Mouse (Mus musculus) macrophage (primary cell): ENCODE measurements around the gene Chst8. TPM values are rescaled to one million over a fixed set of nuclear protein-coding genes. Genes with fewer than 3 reads are reported as not detected.

Experiments
- H3K27ac ChIP-seq: fragments of 350-480 bp; formaldehyde crosslinking; 2 replicates; pipeline ENCODE4 v1.9.0; 2021
- H3K36me3 ChIP-seq: fragments of 350-480 bp; formaldehyde crosslinking; 2 replicates; pipeline ENCODE4 v1.9.0; 2021; ENCODE audit errors: inconsistent target
- H3K4me3 ChIP-seq: fragments of 350-480 bp; formaldehyde crosslinking; 2 replicates; pipeline ENCODE4 v1.9.0; 2021; ENCODE audit errors: inconsistent target
- H3K79me2 ChIP-seq: fragments of 350-480 bp; formaldehyde crosslinking; 2 replicates; pipeline ENCODE4 v1.9.0; 2021; ENCODE audit errors: inconsistent target
- WGBS: methylation state at CpG from one replicate; pipeline ENCODE4 v1.1.7; 2026; ENCODE audit warnings: inconsistent platforms; ENCODE audit not compliant: missing documents; 5-methylcytosine and 5-hydroxymethylcytosine counted together
- polyA plus RNA-seq: library from polyadenylated mRNA; stranded (reverse); fragments of 250-400 nt; gene quantifications from 3 replicates; pipeline ENCODE4 v1.2.4, GENCODE M21; 2018; ENCODE audit warnings: inconsistent platforms

The Chst8 gene
- polyA plus RNA-seq, 1 experiment from 2014 or later = not detected

DNA sequence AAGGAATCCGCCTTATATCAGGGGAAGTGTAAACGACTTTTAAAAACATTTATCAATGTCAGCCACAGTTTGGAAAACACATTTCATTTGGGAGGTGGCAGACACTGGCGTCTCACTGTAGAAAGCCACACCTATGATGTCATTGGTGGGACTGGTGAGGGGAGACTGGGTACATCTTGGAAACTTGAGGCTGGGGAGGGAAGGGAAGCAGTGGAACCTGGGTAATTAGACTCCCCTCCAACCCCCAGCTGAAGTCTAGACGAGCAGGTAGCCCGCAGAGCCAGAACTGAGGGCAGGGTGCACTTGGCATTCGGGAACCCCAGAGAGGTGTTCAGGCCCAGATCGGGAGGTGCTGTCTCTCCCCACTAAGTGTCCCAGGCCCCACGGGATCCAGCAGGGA, 90.4 kb downstream of the Chst8 start:
- Histone ChIP-seq H3K27ac (no peak overlapping the region), H3K36me3 (no peaks in the 10 kb centered on the region), H3K79me2 (no peaks in the 10 kb centered on the region), H3K4me3 (no peak overlapping the region)
- WGBS = 41% methylated on average over 8 of the region's 8 CpGs

DNA sequence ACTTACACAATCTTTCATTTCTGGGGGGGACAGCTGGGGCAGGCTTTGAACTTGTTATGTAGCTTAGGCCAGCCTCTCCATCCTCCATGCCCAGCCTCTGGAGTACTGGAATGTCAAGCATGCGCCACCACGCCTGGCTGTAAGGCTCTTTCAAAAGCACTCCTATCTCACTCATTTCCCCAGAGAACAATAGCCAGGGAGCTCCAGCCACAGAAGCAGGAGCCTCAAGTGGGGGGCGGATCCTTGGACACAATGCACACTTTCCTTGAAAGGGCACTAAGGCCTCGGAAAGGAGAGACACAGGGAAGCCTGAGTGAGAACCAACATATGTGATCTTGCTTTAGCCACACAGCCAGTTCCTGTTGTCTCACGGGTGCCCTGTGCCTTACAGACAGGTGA, 90.9 kb downstream of the Chst8 start:
- H3K79me2 ChIP-seq = no peaks in the 10 kb centered on the region
- 53% methylated on average over 5 of the region's 5 CpGs for WGBS

DNA sequence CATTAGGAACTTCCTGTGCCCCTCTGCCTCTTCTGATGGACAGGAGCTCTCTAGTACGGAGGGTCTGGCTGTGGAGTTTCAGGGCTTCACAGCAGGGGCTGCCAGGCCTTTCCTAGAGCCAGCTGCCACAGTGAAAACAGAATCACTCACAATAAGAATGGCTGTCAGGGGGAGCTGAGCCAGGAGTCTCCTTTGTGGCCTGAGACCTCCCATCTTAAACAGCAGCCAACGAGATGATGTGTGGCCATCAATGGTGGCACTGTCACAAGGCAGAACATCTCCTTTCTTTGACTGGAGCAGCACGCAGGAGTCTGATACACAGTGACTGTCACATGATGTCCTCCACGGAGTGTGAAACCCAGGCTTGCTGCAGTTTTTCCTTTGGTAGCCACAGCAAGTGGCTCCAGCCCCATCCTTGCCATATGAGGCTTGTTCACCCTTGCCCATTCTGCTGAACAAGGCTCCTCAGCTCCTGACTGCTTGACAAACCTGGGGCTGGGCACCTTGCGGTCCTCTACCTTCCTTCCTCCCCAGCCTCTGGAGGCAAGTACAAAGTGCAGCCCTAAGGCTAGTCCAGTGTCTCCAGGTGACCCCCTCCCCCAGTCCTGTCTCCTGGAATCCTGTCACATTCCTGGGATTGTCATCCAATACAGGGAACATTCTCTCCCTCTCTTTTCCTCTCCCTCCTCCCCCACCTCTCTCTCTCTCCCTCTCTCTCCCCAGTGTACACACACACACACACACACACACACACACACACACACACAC, 91.4 kb downstream of the Chst8 start:
- H3K79me2 ChIP-seq = no peaks in the 10 kb centered on the region
- WGBS = 78% methylated on average over 5 of the region's 5 CpGs

More for the DNA sequence above, 90.9 kb downstream of the Chst8 start:
- no peak overlapping the region for H3K4me3 ChIP-seq
- H3K36me3 ChIP-seq = no peaks in the 10 kb centered on the region
- H3K27ac ChIP-seq = no peak overlapping the region

DNA sequence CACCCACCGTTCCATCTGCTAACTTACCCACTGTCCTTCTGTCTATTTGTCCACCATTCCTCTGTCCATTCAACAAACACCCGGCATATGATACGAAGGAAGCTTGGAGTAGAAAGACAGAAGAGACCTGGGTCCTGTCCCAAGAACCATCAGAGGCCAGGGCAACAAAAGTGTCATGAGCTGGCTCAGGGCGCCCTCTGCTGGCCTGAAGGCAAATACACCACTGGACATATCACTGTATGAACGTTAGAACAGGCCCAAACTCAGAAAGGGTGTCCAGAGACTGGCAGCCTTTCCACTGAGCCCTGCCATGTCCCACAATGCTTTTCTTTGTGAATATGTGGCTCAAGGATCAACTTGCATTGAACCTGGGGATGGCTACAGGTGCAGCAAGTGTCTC, 92.9 kb downstream of the Chst8 start:
- H3K27ac ChIP-seq = no peak overlapping the region
- no peak overlapping the region for H3K4me3 ChIP-seq
- H3K79me2 ChIP-seq = no peaks in the 10 kb centered on the region
- no peaks in the 10 kb centered on the region for H3K36me3 ChIP-seq
- 23% methylated on average over 3 of the region's 5 CpGs for WGBS

More for the DNA sequence above, 91.4 kb downstream of the Chst8 start:
- no peak overlapping the region for H3K4me3 ChIP-seq
- no peaks in the 10 kb centered on the region for H3K36me3 ChIP-seq
- no peak overlapping the region for H3K27ac ChIP-seq

DNA sequence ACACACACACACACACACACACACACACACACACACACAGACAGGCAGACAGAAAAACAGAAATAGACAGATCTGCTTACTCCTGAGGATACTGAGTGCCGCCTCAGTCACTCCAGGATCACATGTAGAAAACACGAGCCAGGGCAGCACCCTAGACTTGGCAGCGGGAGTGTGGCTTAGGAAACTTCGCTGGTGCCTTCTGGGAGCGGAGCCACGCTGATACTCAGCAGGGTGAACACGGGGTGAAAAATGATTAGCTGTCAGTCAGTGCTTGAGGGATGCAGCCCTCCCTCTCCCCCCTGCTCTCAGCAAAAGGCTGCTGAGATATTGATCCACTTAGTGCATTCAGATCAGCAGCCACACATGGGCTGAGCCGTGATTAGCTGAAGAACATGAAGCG, 93.9 kb downstream of the Chst8 start:
- no peak overlapping the region for H3K27ac ChIP-seq
- H3K79me2 ChIP-seq = no peaks in the 10 kb centered on the region
- WGBS = 74% methylated on average over 9 of the region's 9 CpGs
- H3K4me3 ChIP-seq = no peak overlapping the region
- H3K36me3 ChIP-seq = no peaks in the 10 kb centered on the region

DNA sequence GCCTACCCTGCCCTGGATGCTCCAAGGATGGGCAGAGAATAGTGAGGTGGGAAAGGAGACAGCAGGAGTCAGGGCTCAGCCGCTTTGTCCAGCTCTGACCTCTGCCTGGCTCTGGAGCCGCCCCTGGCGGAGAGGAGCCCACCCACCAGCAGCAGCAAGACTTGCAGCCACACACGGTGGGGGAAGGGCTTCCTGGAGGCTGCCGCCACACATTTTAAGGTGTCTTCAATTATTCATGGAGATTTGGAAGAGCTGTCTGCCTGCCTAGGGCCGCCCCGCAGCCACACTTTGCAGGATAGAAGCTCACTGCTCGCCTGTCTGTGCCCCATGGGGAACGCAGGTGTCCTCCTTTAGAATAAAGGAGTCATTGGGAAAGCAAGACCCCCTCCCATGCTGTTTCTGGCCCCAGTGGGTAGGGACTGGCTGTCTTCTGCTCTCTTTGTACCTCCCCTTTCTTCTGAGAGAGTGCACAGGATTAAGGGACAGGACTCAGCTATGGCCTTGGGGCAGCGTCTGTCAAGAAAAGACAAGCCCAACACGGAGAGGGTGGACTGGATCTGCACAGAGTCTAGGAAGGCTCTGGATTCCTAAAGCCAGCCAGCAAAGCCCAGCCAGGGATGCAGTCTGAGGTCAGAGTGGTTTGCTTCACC, 95.2 kb downstream of the Chst8 start:
- H3K36me3 ChIP-seq = no peaks in the 10 kb centered on the region
- no peak overlapping the region for H3K27ac ChIP-seq
- H3K79me2 ChIP-seq = no peaks in the 10 kb centered on the region
- H3K4me3 ChIP-seq = no peak overlapping the region
- WGBS = 23% methylated on average over 11 of the region's 11 CpGs

DNA sequence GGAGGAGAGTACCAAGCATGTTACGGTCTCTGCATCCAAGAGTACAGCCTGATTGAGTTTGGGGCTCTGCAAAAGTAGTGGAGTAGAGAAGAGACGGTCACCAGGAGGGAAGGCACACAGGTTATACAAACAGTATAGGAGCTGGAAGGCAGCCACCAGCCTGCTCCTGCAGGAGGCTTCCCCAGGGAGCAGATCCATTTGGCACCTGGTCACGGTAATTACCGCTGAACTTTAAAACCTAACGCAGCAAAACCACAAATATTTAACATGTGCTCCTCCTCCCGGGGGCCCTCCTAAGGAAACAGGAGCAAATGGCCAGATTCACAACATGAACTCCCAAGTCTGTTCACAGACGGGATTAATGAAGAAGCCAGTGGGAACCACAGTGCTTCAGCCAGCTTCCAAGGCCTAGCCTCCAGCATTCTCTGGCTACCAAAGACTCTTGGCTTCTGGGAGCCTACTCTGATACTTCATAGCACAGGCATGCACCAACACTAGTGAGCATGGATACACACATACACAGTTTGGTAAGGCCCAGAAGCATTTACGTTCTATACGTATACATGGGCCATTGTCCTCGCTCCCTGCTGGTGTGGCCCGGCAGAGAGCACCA, 97.6 kb downstream of the Chst8 start:
- H3K79me2 ChIP-seq = no peaks in the 10 kb centered on the region
- H3K4me3 ChIP-seq = no peak overlapping the region
- H3K27ac ChIP-seq = no peak overlapping the region
- H3K36me3 ChIP-seq = no peaks in the 10 kb centered on the region
- 60% methylated on average over 11 of the region's 11 CpGs for WGBS

DNA sequence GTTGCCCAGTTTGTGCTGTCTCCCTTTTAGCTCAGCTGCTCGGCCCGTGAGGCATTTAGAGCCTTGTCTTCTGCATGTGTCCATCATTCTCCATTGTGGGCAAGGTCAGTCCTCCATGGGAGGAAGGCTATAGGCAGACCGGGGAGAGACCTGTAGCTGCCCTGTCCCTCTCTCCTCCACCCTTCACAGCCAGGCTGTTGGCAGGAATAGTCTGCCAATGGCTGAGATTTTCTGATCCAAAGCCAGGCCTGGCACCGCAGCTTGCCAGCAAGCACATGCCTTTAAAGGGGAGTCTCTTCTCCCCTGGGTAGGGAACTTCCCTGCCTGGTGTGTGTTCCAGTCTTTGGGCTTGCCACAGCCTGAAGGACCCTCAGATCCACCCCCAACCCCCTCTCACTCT, 103.4 kb downstream of the Chst8 start:
- Histone ChIP-seq H3K27ac (no peak overlapping the region), H3K36me3 (no peaks in the 10 kb centered on the region), H3K4me3 (no peak overlapping the region), H3K79me2 (no peaks in the 10 kb centered on the region)
- WGBS = 83% methylated on average over 4 of the region's 4 CpGs

DNA sequence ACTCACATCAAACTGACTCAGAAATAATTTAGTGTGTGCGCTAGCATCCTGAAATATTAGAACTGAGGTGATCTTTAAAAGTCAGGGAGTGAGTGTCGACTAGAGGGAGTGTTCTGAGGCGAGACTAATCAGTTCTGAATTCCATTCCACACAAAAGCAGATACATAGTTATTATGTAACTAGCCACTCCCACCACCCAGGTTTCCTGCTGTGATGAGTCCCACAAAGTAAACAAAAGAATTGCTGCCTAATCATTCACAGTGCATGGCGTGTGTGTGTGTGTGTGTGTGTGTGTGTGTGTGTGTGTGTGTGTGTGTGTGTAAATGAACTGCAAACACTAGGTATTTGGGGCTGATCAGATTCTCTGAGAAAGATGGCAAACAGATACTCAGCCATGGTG, 108.1 kb downstream of the Chst8 start:
- Histone ChIP-seq H3K79me2 (no peaks in the 10 kb centered on the region), H3K27ac (no peak overlapping the region), H3K4me3 (no peak overlapping the region), H3K36me3 (no peaks in the 10 kb centered on the region)
- WGBS = 78% methylated on average over 4 of the region's 4 CpGs

DNA sequence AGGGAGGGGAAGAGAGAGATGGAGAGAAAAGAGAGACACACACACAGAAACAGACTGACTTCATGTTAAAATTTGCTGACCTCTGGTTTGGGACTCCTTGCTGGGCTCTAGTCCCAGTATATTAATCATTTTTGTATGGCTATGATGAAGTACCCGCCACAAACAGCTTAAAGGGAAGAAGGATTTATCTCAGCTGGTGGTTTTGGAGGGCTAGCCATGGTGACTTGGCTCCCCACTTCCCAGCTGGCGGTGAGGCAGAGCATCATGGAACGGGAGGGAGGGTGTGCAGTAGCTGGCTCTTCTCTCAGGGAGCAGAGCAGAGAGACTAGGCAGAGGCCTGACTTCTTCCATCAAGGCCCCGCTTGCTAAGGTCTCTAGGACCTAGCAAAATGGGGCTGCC, 109.1 kb downstream of the Chst8 start:
- no peak overlapping the region for H3K27ac ChIP-seq
- no peaks in the 10 kb centered on the region for H3K36me3 ChIP-seq
- H3K79me2 ChIP-seq = no peaks in the 10 kb centered on the region
- H3K4me3 ChIP-seq = no peak overlapping the region
- 47% methylated on average over 4 of the region's 4 CpGs for WGBS

DNA sequence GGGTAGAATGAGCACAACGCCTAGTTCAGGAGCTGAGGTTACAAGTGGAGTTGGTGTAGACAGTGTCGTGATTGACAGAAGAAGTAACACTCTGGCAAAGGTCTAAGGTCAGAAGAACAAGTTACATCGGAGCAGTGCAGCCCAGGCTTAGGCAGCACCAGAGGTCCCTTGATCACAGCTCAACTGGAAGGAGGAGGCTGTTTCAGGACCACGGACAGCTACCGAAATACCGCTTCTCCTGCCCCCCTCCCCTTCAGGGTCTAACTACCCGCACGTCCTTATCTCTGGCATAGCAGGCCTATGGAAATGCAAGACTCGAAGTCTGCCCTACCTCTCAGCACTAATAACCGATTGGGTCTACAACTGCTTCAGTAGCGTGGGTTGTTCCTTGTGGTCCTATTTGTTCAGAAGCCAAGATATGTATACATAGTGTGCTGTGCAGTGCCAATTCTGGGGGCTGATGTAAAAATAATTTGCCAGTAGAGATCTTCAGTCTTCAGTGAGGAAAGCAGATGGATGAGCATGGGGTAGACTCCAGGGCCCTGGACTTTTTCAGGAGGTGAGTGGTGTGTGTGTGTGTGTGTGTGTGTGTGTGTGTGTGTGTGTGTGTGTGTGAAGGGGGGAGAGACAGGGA, 109.7 kb downstream of the Chst8 start:
- WGBS = 19% methylated on average over 10 of the region's 11 CpGs

DNA sequence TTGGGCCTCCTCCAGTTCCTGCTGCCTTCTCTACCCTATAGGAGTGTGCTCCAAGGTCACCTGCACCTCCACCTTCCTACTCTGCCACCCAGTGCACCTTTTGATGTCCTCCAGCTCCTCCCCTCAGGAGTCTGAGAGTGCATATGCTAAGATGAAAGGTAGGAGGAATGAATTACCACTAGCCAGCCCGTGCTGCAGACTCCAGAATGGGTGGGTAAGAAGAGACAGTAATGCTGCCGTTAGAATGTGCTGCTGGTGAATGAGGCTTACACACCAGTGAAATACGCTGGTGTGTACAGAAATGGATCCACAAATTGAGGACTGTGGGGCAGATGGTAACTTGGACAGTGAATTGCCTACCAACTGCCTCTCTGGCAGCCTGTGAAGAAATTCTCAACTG, 112.6 kb downstream of the Chst8 start:
- no peak overlapping the region for H3K4me3 ChIP-seq
- H3K79me2 ChIP-seq = no peaks in the 10 kb centered on the region
- no peak overlapping the region for H3K27ac ChIP-seq
- no peaks in the 10 kb centered on the region for H3K36me3 ChIP-seq
- 78% methylated on average over 3 of the region's 3 CpGs for WGBS

More for the DNA sequence above, 109.7 kb downstream of the Chst8 start:
- no peaks in the 10 kb centered on the region for H3K36me3 ChIP-seq
- no peaks in the 10 kb centered on the region for H3K79me2 ChIP-seq
- H3K4me3 ChIP-seq = no peak overlapping the region
- H3K27ac ChIP-seq = no peak overlapping the region

DNA sequence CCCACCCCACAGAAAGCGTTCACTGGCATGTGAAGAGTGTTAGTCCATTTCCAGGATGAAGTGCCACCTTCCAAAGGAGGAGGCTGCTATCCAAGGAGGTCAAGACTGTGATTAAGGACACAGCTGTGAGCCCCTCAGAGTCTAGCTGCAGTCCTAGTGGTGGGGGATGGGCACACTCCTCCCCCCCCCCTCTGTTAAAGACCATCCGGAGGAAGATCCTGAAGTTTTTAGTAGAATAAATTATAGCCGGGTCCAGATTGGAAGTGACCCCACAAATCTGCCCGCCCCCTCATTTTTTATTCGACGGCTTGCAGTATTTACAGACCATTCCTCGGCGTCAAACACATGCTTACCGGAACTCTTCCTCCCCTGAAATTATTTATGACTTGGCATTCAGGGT, 114.3 kb downstream of the Chst8 start:
- Histone ChIP-seq H3K36me3 (no peaks in the 10 kb centered on the region), H3K27ac (no peak overlapping the region), H3K4me3 (no peak overlapping the region), H3K79me2 (no peaks in the 10 kb centered on the region)
- WGBS = 92% methylated on average over 9 of the region's 9 CpGs

DNA sequence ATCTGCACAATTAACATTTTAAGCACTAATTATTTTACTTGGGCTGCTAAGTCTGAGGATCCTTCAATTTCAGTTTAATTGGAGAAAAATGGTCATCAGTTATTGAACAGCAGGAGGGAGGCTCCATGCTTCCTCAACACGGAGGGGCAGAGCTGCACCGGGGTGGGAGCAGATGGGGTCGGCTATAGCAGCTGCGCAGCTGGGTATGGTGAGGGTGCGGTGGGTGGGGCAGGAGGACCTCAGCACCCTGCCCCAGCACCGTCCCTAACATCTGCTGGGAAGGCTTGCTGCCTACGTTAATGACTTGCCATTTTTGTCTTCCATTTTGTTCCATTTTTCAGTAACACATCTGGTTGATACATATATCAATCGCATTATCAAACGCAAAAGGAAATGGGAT, 116.4 kb downstream of the Chst8 start:
- Histone ChIP-seq H3K27ac (no peak overlapping the region), H3K79me2 (no peaks in the 10 kb centered on the region), H3K4me3 (no peak overlapping the region), H3K36me3 (no peaks in the 10 kb centered on the region)
- WGBS = 73% methylated on average over 9 of the region's 9 CpGs

DNA sequence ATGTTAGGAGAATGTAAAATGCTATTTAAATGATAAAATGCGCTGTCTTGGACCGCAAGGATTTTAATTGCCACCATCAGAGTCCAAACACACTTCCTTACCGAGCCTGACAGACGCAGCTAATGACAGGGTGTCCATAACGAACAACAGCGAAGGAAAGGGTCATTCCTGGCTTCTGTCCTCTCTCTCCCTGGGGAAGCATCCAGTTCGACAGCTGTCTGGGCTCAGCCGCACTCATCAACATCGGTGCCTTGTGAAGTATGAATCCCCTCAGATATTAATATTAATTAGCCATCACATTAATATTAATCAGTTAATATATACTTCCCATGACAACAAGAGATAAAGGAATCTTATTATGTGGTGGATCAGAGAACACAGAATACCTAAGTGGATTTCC, 117.6 kb downstream of the Chst8 start:
- no peaks in the 10 kb centered on the region for H3K36me3 ChIP-seq
- H3K79me2 ChIP-seq = no peaks in the 10 kb centered on the region
- H3K27ac ChIP-seq = no peak overlapping the region
- H3K4me3 ChIP-seq = no peak overlapping the region
- 92% methylated on average over 9 of the region's 9 CpGs for WGBS
